Mouse (Mus musculus) skeletal muscle tissue, adult 2 months (tissue): ENCODE measurements at regions not wholly inside any gene's neighbourhood (a gene's known extent, or its start where the extent isn't known, plus 50 kb on each side); places are given as distances from the start of the nearest gene placed in this dataset.
A peak's percentile ranks its signal among the peaks of the same experiment; 100 is the strongest.

Experiments
- DNase-seq: peaks from one replicate; pipeline ENCODE4 v3.0.0-alpha.2; 2012; ENCODE audit warnings: low read depth, low spot score

DNA sequence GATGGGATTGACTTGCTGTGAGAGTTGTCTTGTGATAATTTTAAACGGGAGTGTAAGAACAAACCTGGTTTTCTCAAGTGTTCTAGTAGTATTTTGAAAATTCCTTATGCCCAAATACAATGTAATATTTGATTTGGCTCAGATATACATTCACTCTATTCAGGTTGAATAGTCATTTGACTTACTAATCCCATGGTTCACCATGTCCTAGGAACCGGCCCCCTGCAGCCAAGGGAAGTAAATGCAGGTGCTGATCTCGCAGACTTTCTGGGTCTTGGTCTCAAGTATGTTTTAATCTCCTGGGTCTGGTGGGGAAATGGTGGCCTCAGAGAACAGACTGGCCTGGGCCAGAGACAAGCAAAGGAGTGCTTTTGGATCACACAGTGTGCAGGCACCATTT is 253.2 kb upstream of the Gm5148 start:
- no peak for DNase-seq

DNA sequence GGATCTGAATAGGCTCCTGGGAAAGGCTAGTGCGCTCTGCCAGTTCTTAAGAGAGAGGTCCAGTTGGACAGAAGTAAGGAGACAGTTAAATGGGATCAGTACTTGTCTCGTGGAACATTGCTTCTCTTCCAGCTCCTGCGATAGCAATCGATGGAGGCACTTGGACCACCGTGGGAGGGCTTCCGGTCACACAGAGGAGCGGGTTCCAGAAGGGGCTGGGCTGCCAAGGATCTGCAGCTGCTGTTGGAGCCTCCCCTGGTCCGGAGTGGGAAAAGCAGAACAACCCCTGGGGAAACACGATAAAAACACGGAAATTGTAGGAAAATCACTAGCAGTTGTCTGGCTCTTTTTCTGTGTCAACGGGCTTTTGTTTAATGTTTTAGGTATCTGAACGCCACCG is 252.3 kb upstream of the Gm5148 start:
- peak; percentile 91 for DNase-seq

- DNase-seq: no peak
Measured at GRCm38 (mm10) chr3:37975194-37975756, 251.0 kb upstream of the Gm5148 start.

GRCm38 (mm10) chr3:37972931-37973330 is 248.6 kb upstream of the Gm5148 start:
- DNase-seq: no peak

- no peak for DNase-seq
Measured at GRCm38 (mm10) chr3:37971240-37971639, 246.9 kb upstream of the Gm5148 start.

DNA sequence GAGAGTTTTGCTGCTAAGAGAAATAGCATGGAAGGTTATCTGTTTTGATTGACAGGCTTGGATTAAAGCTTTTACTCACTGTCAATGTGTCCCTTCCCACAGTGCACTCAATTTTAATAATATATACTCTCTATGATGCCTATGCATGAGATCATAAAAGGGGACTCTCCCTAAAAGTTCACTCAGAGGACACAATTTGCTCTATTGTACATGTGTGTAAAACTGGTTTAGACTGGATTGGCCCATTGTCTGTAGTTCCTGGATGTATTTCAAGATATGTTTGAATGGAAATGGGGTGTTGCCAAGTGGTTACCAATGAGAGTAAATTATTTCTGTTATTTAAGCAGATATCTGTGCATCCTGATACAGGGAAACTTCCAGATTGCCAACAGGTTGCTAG is 244.4 kb upstream of the Gm5148 start:
- no peak for DNase-seq

DNA sequence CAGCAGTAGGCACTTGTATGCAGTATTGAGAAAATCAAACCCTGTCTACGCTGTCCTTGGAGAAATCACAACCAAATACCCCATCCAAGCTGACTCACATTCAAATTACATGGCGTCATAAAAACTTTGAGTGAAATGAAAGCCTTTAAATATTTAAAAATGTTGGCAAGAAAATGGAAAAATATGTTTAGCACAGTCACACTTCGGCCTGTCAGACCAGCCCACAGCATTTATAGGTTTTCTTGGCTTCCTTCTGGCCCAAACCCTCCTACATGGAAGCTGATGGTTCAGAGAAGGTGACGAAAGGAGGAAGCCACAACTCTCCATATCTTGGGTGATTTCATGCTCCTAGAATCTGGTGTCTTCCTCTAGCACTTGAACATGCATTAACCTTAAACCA is 240.9 kb upstream of the Gm5148 start:
- no peak for DNase-seq

DNA sequence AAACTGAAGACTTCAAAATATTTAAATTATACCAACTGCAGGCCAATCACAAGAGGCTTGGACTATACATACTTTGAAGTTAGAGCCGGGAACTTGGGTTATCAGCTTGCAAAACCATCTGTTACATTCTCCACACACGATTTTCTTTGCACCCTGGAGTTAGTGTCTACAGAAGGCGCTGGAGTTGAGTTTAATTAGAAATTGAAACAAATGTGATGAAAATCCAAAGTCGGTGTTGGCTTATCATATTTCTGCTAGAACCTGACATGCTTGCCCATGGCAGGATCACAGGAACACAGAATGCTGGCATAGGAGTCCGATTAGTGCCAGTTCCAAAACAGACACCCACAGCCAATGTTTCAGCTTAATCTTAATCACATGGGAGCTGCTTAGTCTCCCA is 239.8 kb upstream of the Gm5148 start:
- no peak for DNase-seq

GRCm38 (mm10) chr3:37962811-37963210 is 238.5 kb upstream of the Gm5148 start:
- DNase-seq: no peak

DNA sequence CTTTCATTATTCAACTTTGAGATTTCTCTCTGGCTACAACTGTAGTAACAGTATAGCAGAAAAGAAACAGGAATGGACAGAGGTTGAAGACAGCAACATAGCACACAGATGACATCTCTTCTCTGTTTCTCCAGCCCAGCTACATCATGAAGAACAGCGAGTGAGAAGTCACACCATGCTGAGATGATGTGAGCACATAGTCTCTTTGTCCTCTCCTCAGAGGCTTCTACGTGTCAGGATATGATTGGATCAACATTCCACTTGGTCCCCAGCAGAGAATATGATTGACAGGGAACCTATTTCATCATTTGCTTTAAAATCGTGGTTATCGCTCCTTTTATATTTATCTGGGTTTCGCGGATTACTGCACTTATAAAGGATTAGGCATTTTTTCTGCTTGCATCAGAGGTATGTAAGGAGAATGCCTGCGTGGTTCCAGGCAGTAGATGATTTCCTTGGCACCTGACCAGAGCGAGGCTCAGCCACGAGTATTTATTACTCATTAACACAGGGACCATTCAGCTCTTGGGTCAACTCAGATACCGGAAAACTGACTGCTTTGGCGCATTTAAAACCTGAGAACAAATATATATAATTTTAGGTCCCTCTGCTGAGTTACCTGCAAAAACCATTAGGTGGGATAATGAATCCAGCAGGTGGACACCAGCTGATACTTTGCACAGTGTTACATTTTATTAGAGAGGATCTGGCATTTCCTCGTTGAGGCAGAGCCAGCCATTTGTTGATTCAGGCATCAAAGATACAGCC is 237.9 kb upstream of the Gm5148 start:
- DNase-seq: no peak

DNA sequence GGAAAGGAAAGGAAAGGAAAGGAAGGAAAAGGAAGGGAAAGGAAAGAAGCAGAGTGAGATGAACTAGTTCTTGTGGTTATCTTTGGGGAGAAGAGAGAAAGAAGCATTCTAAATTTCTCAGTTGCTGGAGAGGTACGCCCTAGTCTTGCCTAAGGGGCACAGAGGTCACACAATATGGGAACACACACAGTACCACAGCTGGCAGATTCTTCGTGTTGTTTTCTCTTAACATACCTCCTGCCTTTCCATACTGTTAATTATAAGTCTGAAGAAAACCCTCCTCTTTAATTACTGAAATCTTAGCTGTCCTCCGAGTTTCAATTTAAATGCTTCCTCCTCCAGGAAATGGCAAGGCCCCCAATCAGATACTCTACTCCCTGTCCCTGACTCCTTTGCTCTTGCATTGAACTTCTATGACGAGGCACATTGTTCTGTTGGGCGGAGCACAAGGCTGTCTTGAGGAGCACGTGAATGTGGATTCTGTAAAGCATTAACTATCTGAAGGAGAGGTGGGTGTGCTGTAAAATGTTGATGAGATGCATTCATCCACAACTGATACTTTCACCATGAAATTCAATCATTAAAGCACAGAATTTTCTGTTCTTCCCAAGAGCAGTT is 234.2 kb upstream of the Gm5148 start:
- no peak for DNase-seq

GRCm38 (mm10) chr3:37956543-37956942 is 232.3 kb upstream of the Gm5148 start:
- DNase-seq: no peak

GRCm38 (mm10) chr3:37952891-37953290 is 228.6 kb upstream of the Gm5148 start:
- DNase-seq: no peak

DNA sequence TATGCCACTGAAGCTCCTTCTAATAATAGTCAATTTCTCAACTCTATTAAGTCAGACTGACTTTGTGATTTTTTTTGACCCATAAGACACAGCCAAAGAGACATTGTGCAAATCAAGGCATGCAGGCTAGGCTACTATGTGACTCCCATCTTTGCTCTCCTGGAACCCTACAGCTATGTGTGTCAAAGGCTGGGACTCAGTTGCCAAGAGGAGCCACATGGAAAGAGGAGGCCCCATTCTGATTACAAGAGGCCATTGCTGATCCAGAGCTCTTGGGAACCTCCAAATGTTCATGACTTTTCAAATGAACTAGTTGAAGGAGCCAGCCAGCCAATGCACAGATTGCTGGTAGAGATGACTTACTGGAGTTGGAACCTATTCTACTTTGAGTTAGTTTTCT is 228.0 kb upstream of the Gm5148 start:
- no peak for DNase-seq

GRCm38 (mm10) chr3:37943661-37944060 is 219.4 kb upstream of the Gm5148 start:
- no peak for DNase-seq

DNA sequence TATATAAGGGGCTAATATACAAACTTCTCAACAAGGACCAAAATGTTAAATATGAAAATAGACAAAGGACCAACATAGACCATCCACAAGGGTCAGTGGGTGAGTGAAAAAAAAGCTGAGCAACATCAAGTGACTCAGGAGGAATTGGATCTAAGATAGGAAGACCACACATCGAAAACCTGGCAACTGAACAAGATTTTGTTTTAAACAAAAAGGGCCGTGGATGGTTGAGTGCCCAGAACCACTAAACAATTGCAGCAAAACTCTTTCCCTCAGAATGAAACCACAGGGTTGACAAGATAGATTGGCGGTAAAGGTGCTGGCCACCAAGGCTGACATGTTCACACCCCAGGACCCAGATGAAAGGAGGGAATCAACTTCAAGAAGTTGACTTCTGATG is 215.7 kb upstream of the Gm5148 start:
- no peak for DNase-seq

GRCm38 (mm10) chr3:37938870-37939269 is 214.6 kb upstream of the Gm5148 start:
- no peak for DNase-seq

DNA sequence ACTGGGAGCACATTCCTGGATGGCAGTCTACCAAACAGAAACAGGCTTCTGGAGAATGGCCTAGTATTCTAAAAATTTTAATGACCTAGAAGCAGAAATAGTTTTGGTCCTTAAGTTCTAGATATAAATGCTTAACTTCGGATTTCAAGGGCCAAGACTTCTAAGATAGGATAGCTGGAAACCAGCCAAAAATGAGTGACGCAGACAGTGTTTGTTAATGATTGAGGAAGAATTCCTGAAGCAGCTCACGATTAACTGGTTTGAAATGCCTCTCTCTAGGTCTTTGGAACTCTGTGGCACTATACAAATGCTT is 213.9 kb upstream of the Gm5148 start:
- DNase-seq: peak; percentile 63

- peak; percentile 45 for DNase-seq
Measured at GRCm38 (mm10) chr3:37937381-37938283, 213.3 kb upstream of the Gm5148 start.

DNA sequence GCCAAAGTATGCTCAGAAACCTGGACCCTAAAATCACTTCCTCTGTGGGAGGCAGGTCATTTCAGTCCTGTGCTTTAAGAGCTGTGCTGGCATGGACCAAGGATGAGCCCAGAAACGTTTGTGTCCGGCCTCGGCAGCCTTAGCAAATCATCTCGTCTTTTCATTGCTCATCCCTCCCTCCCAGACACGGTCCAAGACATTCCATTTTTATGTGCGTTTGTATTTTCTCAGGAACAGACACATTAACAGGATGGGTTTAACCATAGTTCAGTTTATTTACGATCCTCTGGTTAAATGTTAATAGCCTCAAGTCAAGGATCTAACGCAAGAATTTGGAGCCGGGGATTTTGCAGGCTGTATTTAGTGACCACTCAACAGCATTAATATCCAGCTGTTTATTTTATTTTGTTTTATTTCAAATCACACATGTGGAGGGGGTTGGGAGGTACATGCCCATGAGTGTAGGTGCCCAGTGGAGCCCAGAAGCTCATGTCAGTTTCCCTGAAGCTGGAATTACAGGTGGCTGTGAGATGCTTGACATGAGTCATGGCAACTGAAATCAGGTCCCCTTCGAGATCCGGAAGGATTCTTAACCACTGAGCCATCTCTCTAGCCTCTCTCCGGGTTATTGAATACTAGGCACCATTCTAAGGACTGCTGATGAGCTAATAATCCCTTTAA is 212.1 kb upstream of the Gm5148 start:
- no peak for DNase-seq

DNA sequence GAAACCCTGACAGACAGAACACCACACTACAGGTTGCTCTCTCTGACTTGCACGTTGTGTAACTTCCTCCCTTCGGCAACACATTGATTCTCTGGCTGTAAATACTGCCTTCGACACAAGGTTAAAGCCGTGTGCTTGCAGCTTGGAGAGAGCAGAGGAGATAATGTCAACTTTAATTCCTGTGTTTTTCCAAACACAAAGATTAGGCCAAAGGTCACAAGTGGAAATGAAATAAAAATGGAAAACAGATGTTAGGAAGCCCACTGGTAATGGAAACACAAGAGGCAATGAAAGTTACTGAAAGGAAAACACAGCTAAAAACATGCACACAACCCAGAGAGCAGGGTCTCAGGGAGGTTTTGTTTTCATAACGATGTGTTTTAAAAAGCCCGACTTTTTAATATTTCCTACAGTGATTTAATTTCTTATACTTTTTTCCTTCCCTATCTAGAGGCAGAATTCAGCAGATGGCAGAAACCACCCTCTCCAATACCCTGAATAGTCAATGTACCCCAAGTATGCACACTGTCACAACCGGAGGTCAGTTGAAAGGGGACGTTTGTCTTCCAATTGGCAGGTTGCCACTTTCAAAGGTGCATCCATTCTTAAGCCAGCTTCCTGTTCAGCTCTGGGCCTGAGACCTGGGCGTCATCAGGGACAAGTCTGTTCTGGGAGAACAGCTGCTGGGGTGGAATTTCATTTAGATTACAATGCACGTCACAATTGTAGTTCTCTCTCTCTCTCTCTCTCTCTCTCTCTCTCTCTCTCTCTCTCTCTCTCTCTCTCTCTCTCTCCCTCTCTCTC is 210.8 kb upstream of the Gm5148 start:
- DNase-seq: peak; percentile 66
